Comparison of ENCODE assay signal across 23 mouse cellular contexts in the genomic region with DNA sequence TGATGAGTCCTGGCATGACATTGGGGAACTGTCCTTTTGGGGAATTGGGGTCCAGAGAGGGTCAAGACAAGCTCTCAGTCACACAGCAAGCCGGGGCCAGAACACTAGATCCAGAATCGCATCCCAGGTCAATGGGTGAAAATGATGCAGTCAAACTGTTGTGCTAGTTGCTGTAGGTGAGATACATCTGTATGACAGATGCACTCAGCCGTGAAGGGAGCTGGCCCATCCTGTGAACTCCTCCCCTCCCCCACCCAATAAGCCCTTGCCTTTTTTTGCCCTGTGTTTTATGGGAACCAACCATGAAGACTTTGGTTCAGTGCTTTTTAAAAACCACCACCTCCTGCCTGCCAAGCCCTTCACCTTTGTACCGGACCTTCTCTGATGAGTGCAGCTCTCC. TPM values are rescaled to one million over a fixed set of nuclear protein-coding genes. Genes with fewer than 3 reads are reported as not detected.
A peak's percentile ranks its signal among the peaks of the same experiment; 100 is the strongest.
DNase-seq lines count a peak whose midpoint lies in the region; ATAC-seq and TF ChIP-seq lines count a peak whose summit lies in the region.
"Had no signal": no experiment of that assay in that cellular context is flagged by ENCODE, and none has a peak within 500 bp of the region (broad histone marks: within the 10 kb centered on the region; RNA-seq: fewer than 3 reads in every experiment).

No protein-coding gene starts in this region.

- H3K27me3 ChIP-seq in hindbrain, embryonic 12.5 days, result no peaks in the 10 kb centered on the region
- no peaks in the 10 kb centered on the region for H3K27me3 ChIP-seq in hindbrain, postnatal 0 days (ENCODE audit: insufficient read depth, low read length)
- no peaks in the 10 kb centered on the region; the same call in 1 of the 2 replicates for H3K27me3 ChIP-seq in midbrain, embryonic 12.5 days
- no peaks in the 10 kb centered on the region for H3K27me3 ChIP-seq in midbrain, embryonic 11.5 days (ENCODE audit: control insufficient read depth, insufficient read depth, low read length)
- H3K27me3 ChIP-seq in midbrain, embryonic 15.5 days (replicated peaks), result no peaks in the 10 kb centered on the region
- H3K27me3 ChIP-seq: limb, embryonic 15.5 days; neural tube, embryonic 12.5 days had no signal

- peaks cover 47% of the 10 kb centered on the region for H3K4me1 ChIP-seq in hindbrain, embryonic 12.5 days
- H3K4me1 ChIP-seq in hindbrain, postnatal 0 days (ENCODE audit: insufficient read depth, low read length), result peaks cover 2% of the 10 kb centered on the region; the same call in 1 of the 2 replicates
- H3K4me1 ChIP-seq in midbrain, embryonic 12.5 days, result peaks cover 40% of the 10 kb centered on the region
- H3K4me1 ChIP-seq in midbrain, embryonic 11.5 days (ENCODE audit: control insufficient read depth, insufficient read depth, low read length), result peaks cover 20% of the 10 kb centered on the region
- H3K4me1 ChIP-seq in midbrain, embryonic 15.5 days, result peaks cover 31% of the 10 kb centered on the region

- WGBS in hindbrain, embryonic 12.5 days, result 52% methylated on average over 4 of the region's 4 CpGs
- WGBS in hindbrain, postnatal 0 days, result 57% methylated on average over 4 of the region's 4 CpGs
- 61% methylated on average over 4 of the region's 4 CpGs for WGBS in midbrain, embryonic 12.5 days
- 61% methylated on average over 4 of the region's 4 CpGs for WGBS in midbrain, embryonic 11.5 days
- 50% methylated on average over 4 of the region's 4 CpGs for WGBS in midbrain, embryonic 15.5 days

- no peak overlapping the region for H3K9ac ChIP-seq in hindbrain, embryonic 12.5 days
- no peak overlapping the region for H3K9ac ChIP-seq in hindbrain, postnatal 0 days (replicated peaks; ENCODE audit: low read length)
- no peak overlapping the region for H3K9ac ChIP-seq in midbrain, embryonic 12.5 days (replicated peaks)
- H3K9ac ChIP-seq in midbrain, embryonic 11.5 days (ENCODE audit: low read length), result no peak overlapping the region
- H3K9ac ChIP-seq in midbrain, embryonic 15.5 days, result no peak overlapping the region
- H3K9ac ChIP-seq: limb, embryonic 15.5 days; liver, embryonic 14.5 days; lung, embryonic 14.5 days; neural tube, embryonic 12.5 days had no signal

- no peak overlapping the region for H3K4me2 ChIP-seq in hindbrain, embryonic 12.5 days (replicated peaks)
- no peak overlapping the region for H3K4me2 ChIP-seq in hindbrain, postnatal 0 days (ENCODE audit: low read depth, low read length)
- no peak overlapping the region for H3K4me2 ChIP-seq in midbrain, embryonic 12.5 days (replicated peaks)
- H3K4me2 ChIP-seq in midbrain, embryonic 11.5 days, result no peak overlapping the region
- H3K4me2 ChIP-seq in midbrain, embryonic 15.5 days, result no peak overlapping the region
- H3K4me2 ChIP-seq: limb, embryonic 15.5 days; lung, embryonic 14.5 days had no signal

- H3K9me3 ChIP-seq in hindbrain, embryonic 12.5 days (replicated peaks), result no peaks in the 10 kb centered on the region
- no peaks in the 10 kb centered on the region for H3K9me3 ChIP-seq in hindbrain, postnatal 0 days (ENCODE audit: low read length)
- H3K9me3 ChIP-seq in midbrain, embryonic 12.5 days, result no peaks in the 10 kb centered on the region
- H3K9me3 ChIP-seq in midbrain, embryonic 11.5 days (ENCODE audit: control insufficient read depth, low read length), result no peaks in the 10 kb centered on the region
- no peaks in the 10 kb centered on the region for H3K9me3 ChIP-seq in midbrain, embryonic 15.5 days
- H3K9me3 ChIP-seq: G1E; limb, embryonic 15.5 days; neural tube, embryonic 12.5 days had no signal

- H3K36me3 ChIP-seq in hindbrain, embryonic 12.5 days, result no peaks in the 10 kb centered on the region
- H3K36me3 ChIP-seq in hindbrain, postnatal 0 days (ENCODE audit: insufficient read depth, low read length), result no peaks in the 10 kb centered on the region
- no peaks in the 10 kb centered on the region for H3K36me3 ChIP-seq in midbrain, embryonic 12.5 days
- no peaks in the 10 kb centered on the region for H3K36me3 ChIP-seq in midbrain, embryonic 11.5 days (ENCODE audit: control insufficient read depth, insufficient read depth, low read length)
- no peaks in the 10 kb centered on the region for H3K36me3 ChIP-seq in midbrain, embryonic 15.5 days (replicated peaks)
- H3K36me3 ChIP-seq: G1E; limb, embryonic 15.5 days; neural tube, embryonic 12.5 days had no signal

- TF ChIP-seq CTCF in hindbrain, postnatal 0 days (IDR thresholded peaks at IDR 0.05; ENCODE audit: low read depth), result no peak

- no peak for DNase-seq in hindbrain, postnatal 0 days (ENCODE audit: low spot score)
- DNase-seq in midbrain, embryonic 11.5 days (ENCODE audit: low spot score, missing footprints), result no peak
- DNase-seq in retina, embryonic 14.5 days (ENCODE audit: low spot score), result peak; percentile 83
- DNase-seq in gastrocnemius, adult 8-10 months (ENCODE audit: low spot score in 2 of 2), result no peak
- DNase-seq: B cell, adult 2 months; cerebellum, adult 11-12 months; cerebellum, postnatal 25 days; embryo, embryonic 11 days; gastrocnemius, adult 2 months; kidney, postnatal 14 days; left cerebral cortex, postnatal 4 days; lung, embryonic 14.5 days; thymus, adult 2 months; thymus, postnatal 4 days had no signal

- H3K27ac ChIP-seq in hindbrain, embryonic 12.5 days, result peak overlapping the region; percentile 73; the same call in 1 of the 2 replicates
- no peak overlapping the region for H3K27ac ChIP-seq in hindbrain, postnatal 0 days
- peak overlapping the region; percentile 40; the same call in 1 of the 2 replicates for H3K27ac ChIP-seq in midbrain, embryonic 12.5 days (replicated peaks)
- no peak overlapping the region for H3K27ac ChIP-seq in midbrain, embryonic 11.5 days (ENCODE audit: low read depth, low read length)
- peak overlapping the region; percentile 63; the same call in 1 of the 2 replicates for H3K27ac ChIP-seq in midbrain, embryonic 15.5 days
- H3K27ac ChIP-seq: gastrocnemius, adult 2 months; limb, embryonic 15.5 days; liver, embryonic 14.5 days; neural tube, embryonic 12.5 days had no signal

- no peak overlapping the region for H3K4me3 ChIP-seq in hindbrain, embryonic 12.5 days
- no peak overlapping the region for H3K4me3 ChIP-seq in hindbrain, postnatal 0 days (ENCODE audit: low read length)
- H3K4me3 ChIP-seq in midbrain, embryonic 12.5 days, result no peak overlapping the region
- no peak overlapping the region for H3K4me3 ChIP-seq in midbrain, embryonic 11.5 days (ENCODE audit: low read depth, low read length)
- H3K4me3 ChIP-seq in midbrain, embryonic 15.5 days, result no peak overlapping the region
- H3K4me3 ChIP-seq: gastrocnemius, adult 2 months; limb, embryonic 15.5 days; neural tube, embryonic 12.5 days had no signal

- no peak for ATAC-seq in hindbrain, embryonic 12.5 days (ENCODE audit: low FRiP score)
- ATAC-seq in hindbrain, postnatal 0 days, result no peak
- ATAC-seq in midbrain, embryonic 12.5 days (ENCODE audit: low FRiP score, low read depth), result no peak
- ATAC-seq in midbrain, embryonic 11.5 days (ENCODE audit: low FRiP score), result no peak
- ATAC-seq in midbrain, embryonic 15.5 days (replicated peaks), result no peak
- ATAC-seq: intestine, embryonic 16.5 days; Patski had no signal

RNA-seq across cellular contexts. Expression of a gene that starts 43.5 kb away (rescaled TPM):
- polyA plus RNA-seq in hindbrain, embryonic 12.5 days (2016; fragmentation: Nextera tagmentation; extraction: Ambion mirVana), result 4.6 and 4.7 TPM in 2 replicates
- 108 and 134 TPM in 2 replicates for total RNA-seq in hindbrain, postnatal 0 days (2014; rRNA removed)
- 7.1 and 7.6 TPM in 2 replicates for polyA plus RNA-seq in hindbrain, postnatal 0 days (2015; fragmentation: Nextera tagmentation; extraction: Ambion mirVana)
- 3.7 and 4.1 TPM in 2 replicates for polyA plus RNA-seq in midbrain, embryonic 12.5 days (2016; fragmentation: Nextera tagmentation; extraction: Ambion mirVana)
- polyA plus RNA-seq in midbrain, embryonic 11.5 days (2014; fragmentation: Nextera tagmentation; extraction: Ambion mirVana), result 1.3 and 1.7 TPM in 2 replicates
- 10.2 and 10.3 TPM in 2 replicates for polyA plus RNA-seq in midbrain, embryonic 15.5 days (2015; fragmentation: Nextera tagmentation; extraction: Ambion mirVana)
- under 1 TPM; 0.15 to 0.65 (median 0.41) TPM for total RNA-seq in gastrocnemius, adult 8-10 months (2022)
- polyA plus RNA-seq: lung, embryonic 14.5 days had no signal

Comparison
In these comparisons a context has a peak if more than half of its experiments do, and no peak if none do; other contexts are left out.
1. H3K27ac ChIP-seq: peak in hindbrain, embryonic 12.5 days (single experiment), midbrain, embryonic 12.5 days (single experiment) and midbrain, embryonic 15.5 days (single experiment); none in hindbrain, postnatal 0 days (single experiment) and midbrain, embryonic 11.5 days (single experiment).